Mouse (Mus musculus) neural tube, embryonic 10.5 days (tissue): ENCODE data around the gene Pip5k1a.
"Not testable (repeated sequence)": the region's sequence is repeated elsewhere in the genome, so short reads cannot be mapped to it uniquely, and the experiment has no call there.

Source experiments
- DNase-seq: peaks from one replicate; pipeline ENCODE4 v3.0.0-alpha.2; 2017; ENCODE audit warnings: low spot score; ENCODE audit errors: extremely low spot score

Pip5k1a gene

DNA sequence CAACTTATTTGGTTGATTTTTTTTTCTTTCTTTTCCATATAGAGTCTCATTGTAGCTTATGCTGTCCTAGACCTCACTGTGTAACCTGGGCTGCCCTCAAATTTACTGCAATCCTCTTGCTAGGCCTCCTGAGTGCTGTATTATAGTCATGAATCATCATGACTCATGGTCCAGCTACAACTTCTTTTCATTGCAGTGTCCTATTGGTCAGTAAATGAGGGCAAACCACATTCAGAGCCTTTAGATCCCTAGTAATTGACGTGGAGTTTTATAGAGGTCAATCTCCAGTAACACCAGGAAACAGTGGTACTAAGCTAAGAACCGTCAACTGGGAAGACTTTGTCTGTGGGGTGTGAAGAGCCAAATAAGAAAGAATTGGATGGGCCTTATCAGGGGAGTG is 11.0 kb upstream of the Pip5k1a start:
- no peak for DNase-seq

DNA sequence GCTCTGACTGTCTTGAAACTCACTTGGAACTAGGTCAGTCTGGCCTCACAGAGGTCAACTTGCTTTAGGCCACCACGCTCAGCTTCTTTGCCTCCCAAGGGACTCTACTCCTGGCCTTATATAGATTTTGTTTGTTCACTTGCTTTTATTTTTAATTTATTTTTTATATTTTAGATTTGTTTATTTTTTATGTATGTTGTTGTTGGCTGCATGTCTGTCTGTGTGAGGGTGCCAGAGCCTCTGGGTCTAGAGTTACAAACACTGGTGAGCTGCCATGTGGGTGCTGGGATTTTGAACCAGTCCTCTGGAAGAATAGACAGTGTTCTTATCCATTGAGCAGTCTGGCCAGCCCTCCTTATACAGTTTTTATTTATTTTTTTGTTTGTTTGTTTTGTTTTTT is 6.0 kb upstream of the Pip5k1a start:
- no peak for DNase-seq

DNA sequence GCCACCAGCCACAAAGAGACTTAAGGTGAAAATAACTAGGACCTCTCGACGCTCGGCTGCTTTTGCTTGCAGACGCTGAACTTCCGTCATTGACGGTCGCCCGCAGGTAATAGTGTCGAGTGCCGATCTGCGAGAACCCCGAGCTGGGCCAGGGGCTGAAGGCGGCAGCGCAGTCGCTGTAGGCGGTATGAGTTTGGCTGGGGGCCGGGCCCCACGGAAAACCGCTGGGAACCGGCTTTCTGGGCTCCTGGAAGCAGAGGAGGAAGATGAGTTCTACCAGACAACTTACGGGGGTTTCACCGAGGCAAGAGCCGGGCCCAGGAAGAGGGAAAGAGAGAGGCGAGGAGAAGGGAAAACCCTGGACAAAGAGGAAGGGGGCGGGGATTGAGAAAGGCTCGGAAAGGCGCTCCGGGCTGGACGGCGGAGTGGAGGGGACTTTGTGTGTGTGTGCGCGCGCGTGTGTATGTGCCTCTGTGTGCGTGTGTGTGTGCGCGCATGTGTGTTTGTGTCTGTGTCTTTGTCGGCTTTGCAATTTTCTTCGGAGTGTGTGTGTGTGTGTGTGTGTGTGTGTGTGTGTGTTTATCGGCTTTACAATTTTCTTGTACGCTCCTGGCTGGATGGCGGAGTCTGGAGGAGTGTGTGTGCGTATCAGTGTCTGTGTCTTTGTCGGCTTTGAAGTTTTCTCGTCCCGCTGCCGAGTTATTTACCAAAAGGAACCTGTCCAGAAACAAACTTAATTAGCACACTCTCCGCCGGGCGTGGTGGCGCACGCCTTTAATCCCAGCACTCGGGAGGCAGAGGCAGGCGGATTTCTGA is 4.4 kb upstream of the Pip5k1a start, which contains the start of gene Vps72:
Vps72 (plus strand) TSS at position 112 of the 816 bp plus-strand sequence.
- peak; percentile 93 for DNase-seq

DNA sequence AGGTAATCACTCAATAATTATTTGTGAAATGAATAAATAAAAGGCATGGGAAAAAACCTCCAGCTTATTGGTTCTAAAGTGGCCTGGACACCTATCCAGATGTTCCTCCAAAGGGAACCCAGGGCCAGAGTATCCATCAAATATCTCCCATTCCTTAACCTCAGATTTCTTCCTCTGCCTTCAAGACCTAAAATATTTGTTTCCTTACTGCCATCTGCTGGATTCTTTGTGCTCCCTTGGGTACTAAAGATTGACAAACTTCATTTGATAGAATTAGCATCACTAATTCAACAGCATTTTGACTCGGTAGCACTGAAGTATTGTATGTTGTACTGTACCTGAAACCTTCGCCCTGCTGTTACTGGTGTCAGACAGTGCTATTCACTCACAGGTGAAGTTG is 1.2 kb upstream of the Pip5k1a start:
- no peak for DNase-seq

DNA sequence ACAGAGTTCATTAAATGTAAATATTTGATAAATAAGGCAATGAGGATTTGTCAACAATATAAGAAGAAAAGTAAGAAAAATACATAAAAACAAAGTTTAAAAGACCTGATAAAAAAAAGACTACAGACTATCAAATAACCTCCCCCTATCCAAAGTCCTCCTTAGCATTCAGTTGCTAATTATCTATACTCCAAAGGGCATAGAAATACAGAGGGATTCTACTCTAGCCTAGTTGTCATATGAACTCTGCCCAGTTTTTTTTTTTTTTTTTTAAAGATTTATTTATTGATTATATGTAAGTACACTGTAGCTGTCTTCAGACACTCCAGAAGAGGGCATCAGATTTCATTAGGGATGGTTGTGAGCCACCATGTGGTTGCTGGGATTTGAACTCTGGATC is 578 bp upstream of the Pip5k1a start:
- not testable (repeated sequence) for DNase-seq

DNA sequence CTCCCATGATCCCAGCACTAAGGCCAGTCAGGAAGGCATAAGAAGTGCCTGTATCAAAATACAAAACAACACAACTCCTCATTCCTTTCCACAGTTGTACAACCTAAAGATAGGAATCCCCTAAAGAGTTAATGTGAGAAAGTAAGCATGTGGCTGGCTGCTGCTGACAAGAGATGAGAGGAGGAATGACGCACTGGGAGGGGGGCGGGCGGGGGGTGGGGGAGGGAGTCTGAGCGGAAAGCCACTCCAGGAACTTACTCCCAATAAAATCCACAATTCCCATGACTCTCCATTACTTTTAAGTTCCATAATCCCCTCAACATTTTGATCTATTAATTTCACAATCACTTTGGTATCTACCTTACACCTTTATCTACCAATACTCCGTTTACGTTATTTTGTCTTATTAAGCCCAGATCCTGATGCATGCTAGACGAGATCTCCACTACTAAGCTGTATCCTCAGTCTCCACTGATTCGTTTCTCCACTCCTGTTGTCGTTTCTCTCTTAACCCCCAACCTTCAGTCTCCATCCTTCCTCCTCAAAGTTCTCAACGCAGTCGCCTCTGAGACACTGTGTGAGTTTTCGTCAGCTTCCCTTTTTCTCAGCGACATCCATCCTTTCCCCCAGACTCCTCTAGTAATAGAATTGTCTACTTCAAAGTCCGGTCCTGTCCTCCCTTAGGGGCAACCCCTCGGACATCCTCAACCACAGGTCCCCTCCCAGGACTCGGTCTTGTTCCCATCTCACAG is 968 bp downstream of the Pip5k1a start:
- DNase-seq = no peak

DNA sequence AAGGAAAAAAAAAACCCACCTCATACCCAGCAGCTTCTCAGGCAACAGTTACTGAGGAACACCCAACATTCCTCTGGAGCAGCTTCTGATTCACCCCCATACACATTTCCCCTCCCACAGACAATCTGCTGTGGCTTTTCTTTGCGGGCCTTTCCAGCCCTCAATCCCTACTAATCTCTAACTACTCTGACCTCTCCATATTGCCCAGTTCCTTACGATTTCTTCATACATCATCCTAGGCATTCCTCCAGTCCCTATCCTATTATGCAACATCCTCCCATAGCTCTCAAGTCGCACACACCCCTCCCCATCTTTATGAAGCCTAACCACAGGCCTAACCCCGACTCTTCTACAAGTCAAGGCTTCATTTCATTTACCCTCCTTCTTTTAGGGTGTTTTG is 1.6 kb downstream of the Pip5k1a start:
- no peak for DNase-seq

DNA sequence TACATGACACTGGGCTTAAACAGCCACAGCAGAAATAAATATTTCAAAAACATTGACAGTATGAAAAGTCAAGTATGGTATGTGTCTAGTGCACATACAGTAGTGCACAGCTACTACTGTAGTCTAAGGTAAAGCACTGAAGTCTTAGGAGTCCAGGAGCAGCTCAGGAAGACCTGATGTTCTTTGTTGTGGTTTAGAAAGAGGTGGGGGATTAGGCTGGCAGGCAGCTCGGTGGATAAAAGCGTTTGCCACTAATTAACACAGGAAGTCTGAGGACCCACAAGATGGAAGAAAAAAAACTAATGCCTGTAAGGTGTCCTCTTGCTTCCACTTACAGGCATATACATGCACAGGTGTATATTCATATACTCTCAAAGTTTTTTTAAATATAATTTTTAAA is 5.9 kb downstream of the Pip5k1a start:
- no peak for DNase-seq

DNA sequence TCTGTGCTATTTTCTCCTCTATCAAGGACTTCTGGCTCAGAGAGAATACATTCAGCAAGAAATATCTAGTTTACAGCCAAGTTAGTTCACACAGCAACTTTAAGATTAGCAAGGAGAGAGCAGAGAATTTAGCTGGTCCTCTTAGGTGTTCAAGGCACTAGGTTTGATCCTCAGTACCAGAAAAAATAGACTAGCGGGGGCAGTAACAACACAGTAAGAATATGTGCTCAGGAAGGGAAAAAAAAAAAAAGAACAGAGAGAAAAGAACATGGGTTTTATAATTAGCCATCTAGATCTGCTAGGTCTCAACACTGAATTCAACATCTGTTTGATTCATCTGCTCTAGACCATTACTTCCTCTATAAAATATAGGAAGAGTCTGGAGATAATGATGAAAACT is 18.7 kb downstream of the Pip5k1a start:
- no peak for DNase-seq

DNA sequence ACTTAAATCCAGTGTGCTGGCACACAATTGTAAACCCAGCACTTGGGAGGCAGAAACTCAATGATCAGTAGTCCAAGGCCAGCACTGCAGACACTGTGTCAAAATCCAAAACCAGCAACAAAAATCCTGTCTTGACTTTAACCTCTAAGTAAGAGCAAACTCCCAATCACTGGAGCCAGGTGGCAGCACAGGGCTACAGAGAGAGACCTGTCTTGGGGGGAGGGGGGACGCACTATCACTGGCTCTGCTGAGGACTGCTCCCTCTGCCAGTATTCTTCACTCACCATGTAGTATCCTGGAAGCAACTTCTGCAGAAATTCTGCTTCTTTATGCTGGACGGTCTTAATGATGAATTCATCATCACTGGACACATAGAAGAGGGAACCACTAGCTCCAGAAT is 35.1 kb downstream of the Pip5k1a start:
- DNase-seq = no peak

DNA sequence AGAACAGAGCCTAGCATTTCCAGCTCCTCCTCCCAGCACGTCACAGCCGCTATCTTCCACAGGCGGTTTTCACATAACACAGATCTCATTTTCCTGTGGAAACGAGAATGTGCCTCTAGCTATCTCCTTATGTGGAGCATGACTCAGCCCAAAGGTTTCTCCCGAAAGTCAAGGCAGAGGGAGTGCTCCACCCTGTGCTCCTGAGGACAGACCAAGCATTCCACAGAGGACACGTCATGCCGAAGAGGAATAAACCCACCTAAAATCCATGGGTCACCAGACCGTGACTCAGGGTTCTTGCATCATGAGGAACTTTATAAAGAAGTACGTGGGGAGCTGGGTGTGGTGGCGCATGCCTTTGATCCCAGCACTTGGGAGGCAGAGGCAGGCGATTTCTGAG is 40.2 kb downstream of the Pip5k1a start:
- no peak for DNase-seq

DNA sequence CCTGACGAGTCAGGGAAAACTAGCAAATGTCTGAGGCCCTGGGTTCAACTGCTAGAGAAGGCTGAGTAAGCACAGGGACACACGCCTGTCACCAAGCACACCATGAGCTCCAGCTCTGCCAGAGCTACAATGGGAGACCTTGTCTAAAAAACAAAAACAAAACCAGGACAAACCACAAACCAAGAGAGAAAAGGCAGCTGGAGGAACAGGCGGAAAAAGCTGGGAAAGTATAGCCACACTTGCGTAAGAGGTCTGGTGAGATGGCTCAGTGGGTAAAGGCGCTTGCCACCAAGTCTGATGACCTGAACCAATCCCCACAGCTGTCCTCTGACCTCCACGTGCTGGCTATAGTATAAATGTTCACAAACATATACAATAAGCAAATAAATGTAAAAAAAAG is 40.6 kb downstream of the Pip5k1a start:
- no peak for DNase-seq

DNA sequence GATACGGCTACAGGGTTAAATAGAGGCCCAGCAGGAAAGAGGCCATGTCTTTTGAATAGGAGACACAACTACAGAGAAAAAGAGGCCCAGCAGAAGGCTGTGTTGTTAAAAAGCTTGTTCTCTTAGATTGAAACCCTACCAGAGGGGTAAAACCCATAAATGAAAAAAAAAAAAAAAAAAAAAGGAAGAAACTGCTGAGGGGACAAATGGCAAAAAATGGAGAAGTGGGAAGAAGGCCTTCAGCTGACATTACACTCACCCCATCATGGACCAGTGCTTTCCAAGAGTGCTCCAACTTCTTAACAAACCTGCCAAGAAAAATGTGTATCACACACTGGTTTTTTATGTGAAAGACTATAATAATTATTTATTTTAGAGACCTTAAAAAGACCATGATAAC is 41.2 kb downstream of the Pip5k1a start:
- no peak for DNase-seq

DNA sequence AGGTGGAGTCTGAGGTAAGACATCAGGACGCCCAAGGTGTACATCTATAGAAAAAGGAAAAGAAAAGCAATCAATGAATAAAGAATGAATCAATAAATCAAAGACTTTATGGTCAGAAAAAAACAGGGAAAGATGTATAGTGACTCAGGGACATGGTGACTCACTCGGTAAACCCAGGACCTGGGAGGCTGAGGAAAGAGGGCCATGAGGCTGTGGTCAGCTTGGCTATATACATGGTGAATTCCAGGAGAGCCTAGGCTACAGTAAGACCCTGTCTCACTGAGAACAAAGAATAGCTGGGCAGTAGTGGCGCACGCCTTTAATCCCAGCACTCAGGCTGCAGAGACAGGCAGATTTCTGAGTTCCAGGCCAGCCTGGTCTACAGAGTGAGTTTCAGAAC is 43.0 kb downstream of the Pip5k1a start:
- DNase-seq = no peak

DNA sequence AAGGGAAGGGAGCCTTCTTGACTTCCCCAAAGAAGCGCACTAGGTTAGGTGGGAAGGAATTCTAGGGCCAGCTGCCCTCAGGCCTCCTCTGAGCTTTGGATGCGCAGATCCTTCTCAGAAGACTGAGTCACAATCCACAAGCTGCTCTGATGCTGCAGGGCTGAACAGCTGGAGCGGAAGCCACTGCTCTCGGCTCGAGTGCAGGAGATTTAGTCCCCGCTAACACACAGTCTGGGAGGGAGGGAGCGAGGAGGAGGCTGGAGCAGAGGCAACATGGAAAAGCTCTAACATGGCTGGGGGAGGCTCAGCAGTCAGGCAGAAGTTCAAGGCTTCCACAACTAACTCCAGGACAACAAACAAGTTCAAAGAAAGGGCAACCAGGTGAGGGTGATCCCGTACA is 48.7 kb downstream of the Pip5k1a start:
- no peak for DNase-seq

DNA sequence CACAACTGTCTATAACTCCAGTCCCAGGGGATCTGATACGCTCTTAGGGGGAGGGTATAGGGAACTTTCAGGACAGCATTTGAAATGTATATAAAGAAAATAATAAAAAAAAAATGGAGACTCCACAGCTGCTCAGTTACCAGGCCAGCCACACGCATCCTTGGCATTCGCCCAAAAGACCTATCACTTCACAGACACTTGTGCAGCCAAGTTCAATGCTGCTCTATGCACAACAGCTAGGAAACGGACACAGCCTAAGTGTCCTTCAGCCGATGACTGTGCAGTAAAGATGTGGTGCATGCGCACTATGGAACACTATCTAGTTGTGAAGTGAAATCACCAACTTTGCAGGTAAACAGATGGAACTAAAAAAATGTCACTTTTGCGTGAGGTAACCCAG is 50.5 kb downstream of the Pip5k1a start:
- no peak for DNase-seq

DNA sequence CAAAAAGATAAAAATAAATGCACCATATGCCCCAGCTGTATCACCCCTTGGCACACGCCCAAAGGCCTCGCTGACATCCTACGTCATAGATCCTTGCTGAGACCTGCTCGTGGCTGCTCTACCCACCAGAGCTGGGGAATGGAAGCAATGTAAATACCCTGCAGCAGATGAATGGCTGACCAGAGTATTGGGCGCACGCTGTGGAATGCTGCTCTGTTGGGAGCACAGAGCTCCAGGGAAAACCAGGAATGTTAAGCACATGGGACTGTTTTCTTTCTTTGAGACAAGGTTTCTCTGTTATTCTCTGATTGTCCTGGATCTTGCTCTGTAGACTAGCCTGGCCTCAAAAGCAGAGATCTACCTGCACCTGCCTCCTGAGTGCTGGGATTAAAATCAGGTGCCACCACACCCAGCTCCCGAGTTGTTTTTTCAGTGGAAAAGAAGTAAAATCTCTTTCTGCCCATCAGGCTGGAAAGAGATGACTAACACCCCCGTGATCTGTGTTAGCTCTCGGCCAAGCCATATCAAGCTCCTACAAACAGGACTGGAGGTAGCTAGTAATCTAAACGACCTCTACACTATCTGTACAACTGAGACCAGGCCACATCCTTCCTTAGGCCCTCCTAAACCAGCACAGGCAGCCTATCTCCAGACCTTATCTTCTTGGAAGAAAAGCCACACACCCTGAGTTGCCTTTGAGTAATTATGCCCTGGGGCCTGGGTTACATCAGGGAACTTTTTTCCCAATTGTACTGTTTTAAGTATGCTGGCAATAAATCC is 52.1 kb downstream of the Pip5k1a start:
- DNase-seq = no peak

DNA sequence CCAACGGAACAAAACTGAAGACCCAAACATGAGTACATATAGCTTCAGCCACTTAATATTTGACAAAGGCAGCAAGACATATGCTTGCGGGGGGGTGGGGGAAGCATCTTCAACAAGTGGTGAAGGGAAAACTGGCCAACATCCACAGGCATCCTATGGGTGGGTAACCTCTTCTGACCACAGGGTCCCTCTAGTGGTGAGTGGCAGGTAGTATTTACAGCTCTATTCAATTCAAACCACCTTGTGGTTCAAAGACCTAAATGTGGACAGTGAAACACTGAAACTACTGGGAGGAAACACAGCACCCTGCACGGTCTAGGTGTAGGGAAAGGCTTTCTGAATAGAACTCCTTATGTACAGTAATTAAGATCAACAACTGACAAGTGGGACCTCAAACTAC is 53.0 kb downstream of the Pip5k1a start:
- peak; percentile 25 for DNase-seq

DNA sequence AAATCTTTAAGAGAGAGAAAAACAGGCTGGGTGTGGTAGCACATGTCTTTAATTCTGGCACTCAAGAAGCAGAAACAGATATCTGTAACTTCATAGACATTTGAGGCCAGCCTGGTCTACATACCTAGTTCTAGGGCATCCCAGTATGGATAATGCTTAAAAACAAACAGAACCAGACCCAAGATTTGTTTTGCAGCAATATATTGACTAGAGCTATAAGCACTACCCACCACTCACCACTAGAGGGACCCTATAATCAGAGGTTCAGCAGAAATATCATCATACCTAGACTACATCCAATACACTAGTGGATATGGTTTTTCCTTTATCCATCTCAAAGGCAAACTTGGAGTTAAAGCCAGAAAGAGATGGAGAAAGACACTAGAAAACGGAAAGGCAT is 53.8 kb downstream of the Pip5k1a start:
- DNase-seq = no peak

DNA sequence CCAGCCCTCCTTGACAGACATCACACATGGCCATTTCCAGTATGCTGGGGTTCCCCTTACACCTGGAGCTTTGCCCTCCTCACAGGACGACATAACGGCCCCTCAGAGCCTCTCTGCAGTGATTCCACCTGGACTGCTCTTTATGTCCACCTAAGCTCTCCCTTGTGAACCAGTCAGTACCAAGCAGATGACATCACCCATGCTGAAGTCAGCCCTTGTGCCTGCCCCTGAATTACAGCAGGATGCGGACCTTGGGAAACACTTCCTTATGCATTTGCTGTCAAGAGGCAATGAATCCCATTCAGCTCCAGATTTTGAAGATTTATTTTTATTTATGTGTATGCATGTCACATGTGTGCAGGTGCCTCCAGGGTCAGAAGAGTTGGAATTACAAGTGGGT is 58.8 kb downstream of the Pip5k1a start:
- DNase-seq = no peak

DNA sequence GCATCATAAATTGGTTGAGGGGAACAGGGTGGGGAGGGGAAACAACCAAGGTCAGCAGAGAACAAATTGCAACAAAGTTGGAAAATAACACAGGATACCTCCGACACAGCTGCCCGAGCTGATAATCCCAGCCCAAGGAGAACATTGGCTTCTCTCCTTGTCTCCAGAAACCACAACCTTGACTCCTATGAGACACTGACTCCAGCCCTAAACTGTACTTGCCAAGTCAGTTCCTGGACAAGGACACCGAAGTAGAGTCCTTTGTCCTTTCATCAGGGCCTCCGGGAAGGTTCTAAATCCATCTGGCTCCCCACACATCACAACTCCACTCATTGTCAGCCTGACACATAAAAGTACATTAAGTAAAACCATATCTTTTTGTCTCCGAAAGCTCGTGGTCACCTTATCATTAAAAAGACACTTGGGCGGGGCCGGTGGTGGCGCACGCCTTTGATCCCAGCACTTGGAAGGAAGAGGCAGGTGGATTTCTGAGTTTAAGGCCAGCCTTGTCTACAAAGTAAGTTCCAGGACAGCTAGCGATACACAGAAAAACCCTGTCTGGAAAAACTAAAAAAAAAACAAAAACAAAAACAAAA is 60.2 kb downstream of the Pip5k1a start:
- no peak for DNase-seq

DNA sequence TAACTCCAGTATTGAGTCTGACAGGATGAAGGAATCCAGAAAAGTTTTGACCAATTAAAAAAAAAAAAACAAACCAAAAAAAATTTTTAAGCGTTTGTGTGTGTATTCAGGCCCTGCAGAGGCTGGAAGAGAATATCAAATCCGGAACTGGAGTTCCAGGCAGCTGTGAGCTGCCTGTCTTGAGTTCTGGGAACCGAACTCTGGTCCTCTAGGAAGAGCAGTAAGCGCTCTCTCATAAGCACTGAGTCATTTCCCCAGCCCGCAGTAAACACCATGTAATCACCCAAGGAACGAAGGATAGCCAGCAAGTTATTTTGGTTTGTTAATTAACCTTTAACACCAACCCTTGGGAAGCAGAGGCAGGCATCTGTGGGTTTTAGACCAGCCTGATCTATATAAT is 63.5 kb downstream of the Pip5k1a start:
- no peak for DNase-seq
